Mouse (Mus musculus): ENCODE data around the gene Nck2. TPM values are rescaled to one million over a fixed set of nuclear protein-coding genes. Genes with fewer than 3 reads are reported as not detected.

Gene Nck2
- total RNA-seq (2021) (10 to 100 TPM; 11.9 to 15.3 TPM), polyA plus RNA-seq (2012; rRNA removed) (11.7 and 12.9 TPM in 2 replicates)
- long read RNA-seq, transcript Nck2-201 (5 exons, 2,772 nt), result major isoform, 30 of 32 reads
- long read RNA-seq, partial matches to known transcripts, result 0 of 32 reads
- long read RNA-seq, other reads (novel, unspliced or antisense), result 2 of 32 reads

- Histone ChIP-seq H3K4me3 (peak within 1 kb of the TSS; percentile 91), H3K27ac (peak within 1 kb of the TSS; percentile 85), H3K36me3 (ENCODE audit: control insufficient read depth, insufficient read depth, low read length) (peaks cover 10% of the 10 kb centered on the region), H3K27me3 (ENCODE audit: control insufficient read depth, insufficient read depth, low read length) (no peaks in the 10 kb centered on the region), H3K4me1 (ENCODE audit: control insufficient read depth, insufficient read depth, low read length) (peaks cover 8% of the 10 kb centered on the region), H3K9ac (ENCODE audit: low read depth, low read length) (peak within 1 kb of the TSS; percentile 96), H3K79me2 (replicated peaks; ENCODE audit: control insufficient read depth, insufficient read depth, low read length) (peaks cover 5% of the 10 kb centered on the region)
- no peak for DNase-seq
- TF ChIP-seq CTCF (IDR thresholded peaks at IDR 0.05), result no peak
- WGBS, result 33% methylated on average over 9 of the region's 9 CpGs
- intact Hi-C loops (cut with DNase I), result loop anchor here (2.0 to 10.0 kb wide), 3 partner anchors 32 to 380 kb away; partner anchors contain the start of genes AI597479, Tgfbrap1 and Uxs1
These were observed at the start of gene Nck2 for GRCm38 (mm10) chr1:43444531-43444930. Gene Nck2, plus strand, starts transcription at chr1:43444579.

GRCm38 (mm10) chr1:43395040-43395439 lies 49.3 kb upstream of the Nck2 start:
- no peaks in the 10 kb centered on the region; the same call in 1 of the 2 replicates for H3K4me1 ChIP-seq (ENCODE audit: control insufficient read depth, insufficient read depth, low read length)
- no peaks in the 10 kb centered on the region for H3K36me3 ChIP-seq (ENCODE audit: control insufficient read depth, insufficient read depth, low read length)
- no peak overlapping the region for H3K9ac ChIP-seq (ENCODE audit: low read depth, low read length)
- no peak for TF ChIP-seq CTCF (IDR thresholded peaks at IDR 0.05)
- TF ChIP-seq EP300 (IDR thresholded peaks at IDR 0.05; ENCODE audit: insufficient read depth, low read depth, low read length), result no peak
- no peak for TF ChIP-seq POLR2A (IDR thresholded peaks at IDR 0.05; ENCODE audit: insufficient read depth, low read depth, low read length)
- H3K27me3 ChIP-seq (ENCODE audit: control insufficient read depth, insufficient read depth, low read length), result no peaks in the 10 kb centered on the region
- WGBS, result 91% methylated on average over 2 of the region's 2 CpGs
- no peaks in the 10 kb centered on the region for H3K79me2 ChIP-seq (replicated peaks; ENCODE audit: control insufficient read depth, insufficient read depth, low read length)
- no peak overlapping the region for H3K27ac ChIP-seq
- intact Hi-C loops (cut with DNase I), result no loop called here
- DNase-seq, result no peak
- H3K4me3 ChIP-seq, result no peak overlapping the region

GRCm38 (mm10) chr1:43395799-43396198 lies 48.6 kb upstream of the Nck2 start:
- Histone ChIP-seq H3K27me3 (ENCODE audit: control insufficient read depth, insufficient read depth, low read length) (no peaks in the 10 kb centered on the region), H3K27ac (no peak overlapping the region), H3K79me2 (replicated peaks; ENCODE audit: control insufficient read depth, insufficient read depth, low read length) (no peaks in the 10 kb centered on the region), H3K9ac (ENCODE audit: low read depth, low read length) (no peak overlapping the region), H3K4me3 (no peak overlapping the region), H3K36me3 (ENCODE audit: control insufficient read depth, insufficient read depth, low read length) (no peaks in the 10 kb centered on the region), H3K4me1 (ENCODE audit: control insufficient read depth, insufficient read depth, low read length) (no peaks in the 10 kb centered on the region; the same call in 1 of the 2 replicates)
- 79% methylated on average over 1 of the region's 1 CpGs for WGBS
- DNase-seq, result no peak
- TF ChIP-seq POLR2A (IDR thresholded peaks at IDR 0.05; ENCODE audit: insufficient read depth, low read depth, low read length) (no peak), EP300 (IDR thresholded peaks at IDR 0.05; ENCODE audit: insufficient read depth, low read depth, low read length) (no peak), CTCF (IDR thresholded peaks at IDR 0.05) (no peak)
- intact Hi-C loops (cut with DNase I), result no loop called here

GRCm38 (mm10) chr1:43396522-43396921 lies 47.9 kb upstream of the Nck2 start:
- Histone ChIP-seq H3K27me3 (ENCODE audit: control insufficient read depth, insufficient read depth, low read length) (no peaks in the 10 kb centered on the region), H3K9ac (ENCODE audit: low read depth, low read length) (no peak overlapping the region), H3K4me3 (no peak overlapping the region), H3K79me2 (replicated peaks; ENCODE audit: control insufficient read depth, insufficient read depth, low read length) (no peaks in the 10 kb centered on the region), H3K4me1 (ENCODE audit: control insufficient read depth, insufficient read depth, low read length) (no peaks in the 10 kb centered on the region; the same call in 1 of the 2 replicates), H3K36me3 (ENCODE audit: control insufficient read depth, insufficient read depth, low read length) (no peaks in the 10 kb centered on the region), H3K27ac (no peak overlapping the region)
- intact Hi-C loops (cut with DNase I), result no loop called here
- WGBS, result 77% methylated on average over 5 of the region's 5 CpGs
- TF ChIP-seq CTCF (IDR thresholded peaks at IDR 0.05), result no peak
- no peak for TF ChIP-seq POLR2A (IDR thresholded peaks at IDR 0.05; ENCODE audit: insufficient read depth, low read depth, low read length)
- TF ChIP-seq EP300 (IDR thresholded peaks at IDR 0.05; ENCODE audit: insufficient read depth, low read depth, low read length), result no peak
- no peak for DNase-seq

- Histone ChIP-seq H3K27me3 (ENCODE audit: control insufficient read depth, insufficient read depth, low read length) (no peaks in the 10 kb centered on the region), H3K9ac (ENCODE audit: low read depth, low read length) (no peak overlapping the region), H3K79me2 (replicated peaks; ENCODE audit: control insufficient read depth, insufficient read depth, low read length) (no peaks in the 10 kb centered on the region), H3K4me3 (no peak overlapping the region), H3K36me3 (ENCODE audit: control insufficient read depth, insufficient read depth, low read length) (no peaks in the 10 kb centered on the region), H3K4me1 (ENCODE audit: control insufficient read depth, insufficient read depth, low read length) (no peaks in the 10 kb centered on the region; the same call in 1 of the 2 replicates), H3K27ac (no peak overlapping the region)
- intact Hi-C loops (cut with DNase I), result no loop called here
- TF ChIP-seq CTCF (IDR thresholded peaks at IDR 0.05), result no peak
- no peak for TF ChIP-seq EP300 (IDR thresholded peaks at IDR 0.05; ENCODE audit: insufficient read depth, low read depth, low read length)
- no peak for TF ChIP-seq POLR2A (IDR thresholded peaks at IDR 0.05; ENCODE audit: insufficient read depth, low read depth, low read length)
- DNase-seq, result no peak
- 84% methylated on average over 2 of the region's 2 CpGs for WGBS
These were observed 47.3 kb upstream of the Nck2 start for GRCm38 (mm10) chr1:43397096-43397495.

GRCm38 (mm10) chr1:43398738-43399601 lies 45.4 kb upstream of the Nck2 start:
- Histone ChIP-seq H3K27ac (no peak overlapping the region), H3K27me3 (ENCODE audit: control insufficient read depth, insufficient read depth, low read length) (no peaks in the 10 kb centered on the region), H3K4me1 (ENCODE audit: control insufficient read depth, insufficient read depth, low read length) (no peaks in the 10 kb centered on the region), H3K79me2 (replicated peaks; ENCODE audit: control insufficient read depth, insufficient read depth, low read length) (no peaks in the 10 kb centered on the region), H3K9ac (ENCODE audit: low read depth, low read length) (no peak overlapping the region), H3K36me3 (ENCODE audit: control insufficient read depth, insufficient read depth, low read length) (no peaks in the 10 kb centered on the region), H3K4me3 (no peak overlapping the region)
- WGBS, result 92% methylated on average over 10 of the region's 10 CpGs
- TF ChIP-seq CTCF (IDR thresholded peaks at IDR 0.05) (no peak), POLR2A (IDR thresholded peaks at IDR 0.05; ENCODE audit: insufficient read depth, low read depth, low read length) (no peak), EP300 (IDR thresholded peaks at IDR 0.05; ENCODE audit: insufficient read depth, low read depth, low read length) (no peak)
- intact Hi-C loops (cut with DNase I), result no loop called here
- DNase-seq, result no peak

All from heart, adult 2 months (tissue).